Mouse (Mus musculus) intestine, postnatal 0 days (tissue): ENCODE data around the gene Fam76a. TPM values are rescaled to one million over a fixed set of nuclear protein-coding genes. Genes with fewer than 3 reads are reported as not detected.
"Not testable (repeated sequence)": the region's sequence is repeated elsewhere in the genome, so short reads cannot be mapped to it uniquely, and the experiment has no call there.

Experiments used
- ATAC-seq: fragments of 200-750 bp; cut with Nextera tagmentation; 2 replicates; pipeline ENCODE4 v1.8.0; 2017; ENCODE audit warnings: mild to moderate bottlenecking, moderate TSS enrichment, moderate library complexity
- H3K27ac ChIP-seq: fragments of 300-500 bp; sonication (generic); 2 replicates; pipeline ENCODE4 v1.5.1; 2014; ENCODE audit warnings: mild to moderate bottlenecking, low read depth, low read length, moderate library complexity
- H3K27me3 ChIP-seq: fragments of 300-500 bp; sonication (generic); replicated peaks from 2 replicates; pipeline ENCODE4 v1.6.1; 2014; ENCODE audit warnings: low read length, mixed read lengths; ENCODE audit not compliant: control insufficient read depth, insufficient read depth
- H3K36me3 ChIP-seq: fragments of 300-500 bp; sonication (generic); 2 replicates; pipeline ENCODE4 v1.6.1; 2014; ENCODE audit warnings: mild to moderate bottlenecking, moderate library complexity; ENCODE audit not compliant: control insufficient read depth, insufficient read depth
- H3K4me1 ChIP-seq: fragments of 300-500 bp; sonication (generic); replicated peaks from 2 replicates; pipeline ENCODE4 v1.6.1; 2014; ENCODE audit warnings: antibody characterized with exemption, low read length, mixed read lengths; ENCODE audit not compliant: control insufficient read depth, insufficient read depth
- H3K4me2 ChIP-seq: fragments of 300-500 bp; sonication (generic); replicated peaks from 2 replicates; pipeline ENCODE4 v1.6.1; 2014; ENCODE audit warnings: low read depth, mild to moderate bottlenecking, moderate library complexity
- H3K4me3 ChIP-seq: fragments of 300-500 bp; sonication (generic); 2 replicates; pipeline ENCODE4 v1.5.1; 2014; ENCODE audit warnings: low read depth, low read length
- H3K9ac ChIP-seq: fragments of 300-500 bp; sonication (generic); 2 replicates; pipeline ENCODE4 v1.6.1; 2014; ENCODE audit warnings: mild to moderate bottlenecking, low read depth, low read length
- H3K9me3 ChIP-seq: fragments of 300-500 bp; sonication (generic); 2 replicates; pipeline ENCODE4 v1.6.1; 2016; ENCODE audit warnings: mixed run types; ENCODE audit not compliant: control insufficient read depth
- CTCF ChIP-seq: sonication (generic); IDR thresholded peaks from 2 replicates; pipeline ENCODE4 v1.5.1; 2016; ENCODE audit warnings: low read depth, mild to moderate bottlenecking, control low read depth, antibody characterized with exemption, moderate library complexity
- WGBS: fragments of 180-500 bp; shearing (Covaris S2); extraction: QIAGEN DNeasy Blood & Tissue Kit; methylation state at CpG from one replicate; pipeline ENCODE4 v1.1.7; 2014; 5-methylcytosine and 5-hydroxymethylcytosine counted together
- polyA plus RNA-seq: library from polyadenylated mRNA; unstranded; fragments of >200 nt; fragmentation: Nextera tagmentation; extraction: Ambion mirVana; gene quantifications from 2 replicates; pipeline ENCODE4 v1.2.1, GENCODE M21; 2015

Fam76a gene
- polyA plus RNA-seq, 1 experiment from 2014 or later, result 46.5 TPM

- no peaks in the 10 kb centered on the region for H3K27me3 ChIP-seq
- WGBS, result 10% methylated on average over 8 of the region's 8 CpGs
- TF ChIP-seq CTCF, result peak; percentile 83
- no peak overlapping the region for H3K4me2 ChIP-seq
- H3K4me1 ChIP-seq, result no peaks in the 10 kb centered on the region
- H3K36me3 ChIP-seq, result no peaks in the 10 kb centered on the region
- ATAC-seq, result no peak
- no peak overlapping the region for H3K9ac ChIP-seq
- H3K4me3 ChIP-seq, result no peak overlapping the region
- H3K9me3 ChIP-seq, result no peaks in the 10 kb centered on the region
- no peak overlapping the region for H3K27ac ChIP-seq
These were observed 8.4 kb upstream of the Fam76a start for GRCm38 (mm10) chr4:132930784-132931183.

GRCm38 (mm10) chr4:132926520-132926919 is 4.2 kb upstream of the Fam76a start:
- not testable (repeated sequence) for H3K36me3 ChIP-seq, H3K4me3 ChIP-seq, H3K4me1 ChIP-seq, H3K27ac ChIP-seq, ATAC-seq, H3K4me2 ChIP-seq, H3K9ac ChIP-seq, H3K9me3 ChIP-seq, H3K27me3 ChIP-seq
- WGBS, result 38% methylated on average over 2 of the region's 2 CpGs

GRCm38 (mm10) chr4:132922061-132922530 is 262 bp downstream of the Fam76a start:
- H3K4me2 ChIP-seq, result peak overlapping the region; percentile 70
- peak overlapping the region; percentile 96 for H3K27ac ChIP-seq
- TF ChIP-seq CTCF, result no peak
- H3K9ac ChIP-seq, result peak overlapping the region; percentile 93
- peaks cover 4% of the 10 kb centered on the region; the same call in 1 of the 2 replicates for H3K4me1 ChIP-seq
- H3K9me3 ChIP-seq, result no peaks in the 10 kb centered on the region
- peak overlapping the region; percentile 99 for H3K4me3 ChIP-seq
- peak; percentile 45 for ATAC-seq
- under 1% methylated on average over 49 of the region's 50 CpGs for WGBS
- no peaks in the 10 kb centered on the region for H3K27me3 ChIP-seq
- H3K36me3 ChIP-seq, result peaks cover 21% of the 10 kb centered on the region; the same call in 1 of the 2 replicates

- Histone ChIP-seq H3K4me1 (peaks cover 4% of the 10 kb centered on the region; the same call in 1 of the 2 replicates), H3K9me3 (no peaks in the 10 kb centered on the region), H3K4me2 (peak overlapping the region; percentile 70), H3K27ac (peak overlapping the region; percentile 96), H3K4me3 (peak overlapping the region; percentile 99), H3K27me3 (no peaks in the 10 kb centered on the region), H3K36me3 (peaks cover 25% of the 10 kb centered on the region; the same call in 1 of the 2 replicates), H3K9ac (peak overlapping the region; percentile 93)
- no peak for ATAC-seq
- WGBS, result 36% methylated on average over 12 of the region's 12 CpGs
- TF ChIP-seq CTCF, result no peak
These were observed 870 bp downstream of the Fam76a start for GRCm38 (mm10) chr4:132921488-132921887.

- Histone ChIP-seq H3K9me3 (no peaks in the 10 kb centered on the region), H3K4me2 (no peak overlapping the region), H3K36me3 (peaks cover 38% of the 10 kb centered on the region), H3K4me1 (peaks cover 4% of the 10 kb centered on the region; the same call in 1 of the 2 replicates), H3K9ac (no peak overlapping the region), H3K27me3 (no peaks in the 10 kb centered on the region), H3K27ac (no peak overlapping the region), H3K4me3 (no peak overlapping the region)
- WGBS, result 81% methylated on average over 4 of the region's 4 CpGs
- TF ChIP-seq CTCF, result no peak
- no peak for ATAC-seq
These were observed 2.2 kb downstream of the Fam76a start for GRCm38 (mm10) chr4:132920171-132920570.

GRCm38 (mm10) chr4:132918493-132918892 is 3.9 kb downstream of the Fam76a start:
- 73% methylated on average over 6 of the region's 6 CpGs for WGBS
- H3K27ac ChIP-seq, H3K27me3 ChIP-seq, H3K4me3 ChIP-seq, H3K4me1 ChIP-seq, H3K9ac ChIP-seq, H3K4me2 ChIP-seq, H3K9me3 ChIP-seq, ATAC-seq: not testable (repeated sequence)
- H3K36me3 ChIP-seq, result peaks cover 55% of the 10 kb centered on the region

- TF ChIP-seq CTCF, result no peak
- H3K9ac ChIP-seq, result no peak overlapping the region
- no peak for ATAC-seq
- H3K9me3 ChIP-seq, result no peaks in the 10 kb centered on the region
- no peaks in the 10 kb centered on the region for H3K27me3 ChIP-seq
- no peak overlapping the region for H3K27ac ChIP-seq
- 93% methylated on average over 6 of the region's 6 CpGs for WGBS
- H3K4me3 ChIP-seq, result no peak overlapping the region
- no peak overlapping the region for H3K4me2 ChIP-seq
- peaks cover 85% of the 10 kb centered on the region for H3K36me3 ChIP-seq
- no peaks in the 10 kb centered on the region for H3K4me1 ChIP-seq
These were observed 10.2 kb downstream of the Fam76a start for GRCm38 (mm10) chr4:132912156-132912555.
